Comparison of ENCODE assay signal across 8 mouse cellular contexts in genomic region chr7:141562421-141562851, GRCm38 (mm10). TPM values are rescaled to one million over a fixed set of nuclear protein-coding genes. Genes with fewer than 3 reads are reported as not detected.
DNase-seq lines count a peak whose midpoint lies in the region; ATAC-seq and TF ChIP-seq lines count a peak whose summit lies in the region.

No protein-coding gene starts in this region.

- under 1% methylated on average over 32 of the region's 33 CpGs for WGBS in intestine, postnatal 0 days

- peak overlapping the region; percentile 94 for H3K9ac ChIP-seq in intestine, postnatal 0 days (ENCODE audit: low read depth, low read length)

- TF ChIP-seq POLR2A in myocyte (IDR thresholded peaks at IDR 0.05; ENCODE audit: insufficient read length, low read depth): no peak

- intact Hi-C loops in gastrocnemius, adult 2 months (cut with DNase I): loop anchor here (1.0 kb wide), 1 partner anchor 22 kb away; no protein-coding TSS in a partner anchor

- no peaks in the 10 kb centered on the region for H3K9me3 ChIP-seq in intestine, postnatal 0 days (ENCODE audit: control insufficient read depth)

- H3K36me3 ChIP-seq in intestine, postnatal 0 days (ENCODE audit: control insufficient read depth, insufficient read depth): no peaks in the 10 kb centered on the region
- H3K36me3 ChIP-seq in myocyte (ENCODE audit: control insufficient read depth, insufficient read depth): no peaks in the 10 kb centered on the region

- peak overlapping the region; percentile 93 for H3K27ac ChIP-seq in gastrocnemius, adult 2 months
- peak overlapping the region; percentile 88 for H3K27ac ChIP-seq in intestine, postnatal 0 days (ENCODE audit: low read depth, low read length)

- TF ChIP-seq CTCF in gastrocnemius, adult 2 months (IDR thresholded peaks at IDR 0.05): no peak
- TF ChIP-seq CTCF in intestine, postnatal 0 days (IDR thresholded peaks at IDR 0.05; ENCODE audit: low read depth): no peak

- no peaks in the 10 kb centered on the region for H3K27me3 ChIP-seq in intestine, postnatal 0 days (replicated peaks; ENCODE audit: control insufficient read depth, insufficient read depth, low read length)
- H3K27me3 ChIP-seq in myocyte (ENCODE audit: control insufficient read depth, insufficient read depth, insufficient read length): no peaks in the 10 kb centered on the region

- no peak for DNase-seq in gastrocnemius, adult 2 months
- no peak for DNase-seq in gastrocnemius, adult 18-20 months (ENCODE audit: low spot score)
- DNase-seq in urinary bladder, postnatal 25 days (ENCODE audit: low spot score): peak; percentile 20
- no peak for DNase-seq in urinary bladder, adult 18-20 months (ENCODE audit: low spot score in 2 of 2)
- no peak for DNase-seq in testis, postnatal 10 days (ENCODE audit: low spot score)
- no peak for DNase-seq in adrenal gland, postnatal 10 days

- H3K4me3 ChIP-seq in gastrocnemius, adult 2 months: peak overlapping the region; percentile 100
- peak overlapping the region; percentile 98 for H3K4me3 ChIP-seq in intestine, postnatal 0 days (ENCODE audit: low read depth, low read length)
- H3K4me3 ChIP-seq in myocyte: peak overlapping the region; percentile 79

- H3K4me2 ChIP-seq in intestine, postnatal 0 days (replicated peaks; ENCODE audit: low read depth): peak overlapping the region; percentile 90
- peak overlapping the region; percentile 89 for H3K4me2 ChIP-seq in myocyte (ENCODE audit: low read depth)

- peaks cover 3% of the 10 kb centered on the region; the same call in 1 of the 2 replicates for H3K4me1 ChIP-seq in intestine, postnatal 0 days (replicated peaks; ENCODE audit: control insufficient read depth, insufficient read depth, low read length)

- peak overlapping the region; percentile 83 for H3ac ChIP-seq in myocyte (ENCODE audit: control insufficient read depth, insufficient read length)

- H3K79me2 ChIP-seq in myocyte (ENCODE audit: control insufficient read depth, insufficient read depth): peaks cover 42% of the 10 kb centered on the region

- peak; percentile 23 for ATAC-seq in intestine, postnatal 0 days

TF ChIP-seq in myocyte, 11 proteins besides CTCF, POLR2A, EP300 and RAD21:
- TF ChIP-seq MYOG (IDR thresholded peaks at IDR 0.05; ENCODE audit: control insufficient read depth in 1 of 3, insufficient read depth in 1 of 3, insufficient read length in 2 of 3, low read depth in 2 of 3): no peak
- no peak for TF ChIP-seq E2F4 (IDR thresholded peaks at IDR 0.05; ENCODE audit: insufficient read depth)
- TF ChIP-seq SRF (IDR thresholded peaks at IDR 0.05; ENCODE audit: control insufficient read depth, insufficient read length, low read depth): no peak
- TF ChIP-seq POLR2AphosphoS2 (IDR thresholded peaks at IDR 0.05; ENCODE audit: insufficient read length, low read depth): no peak
- no peak for TF ChIP-seq TCF3 (IDR thresholded peaks at IDR 0.05; ENCODE audit: insufficient read length, low read depth)
- no peak for TF ChIP-seq MYOD1 (IDR thresholded peaks at IDR 0.05; ENCODE audit: control insufficient read depth in 1 of 3, insufficient read length in 2 of 3, low read depth in 2 of 3)
- TF ChIP-seq REST (IDR thresholded peaks at IDR 0.05; ENCODE audit: insufficient read depth, insufficient read length): no peak
- no peak for TF ChIP-seq USF1 (IDR thresholded peaks at IDR 0.05; ENCODE audit: low read depth)
- no peak for TF ChIP-seq MAX (IDR thresholded peaks at IDR 0.05; ENCODE audit: low read depth)
- no peak for TF ChIP-seq CEBPB (IDR thresholded peaks at IDR 0.05; ENCODE audit: insufficient read depth, poor library complexity, severe bottlenecking)
- no peak for TF ChIP-seq TCF12 (IDR thresholded peaks at IDR 0.05; ENCODE audit: insufficient read depth, poor library complexity, severe bottlenecking)

RNA-seq across cellular contexts. Expression of gene Ap2a2, which starts 0.5 kb away (rescaled TPM):
- 10 to 100 TPM; 52.2 to 52.9 TPM for total RNA-seq in gastrocnemius, adult 2 months (2021)
- 10 to 100 TPM; 51.7 to 56.6 TPM for total RNA-seq in gastrocnemius, adult 18-20 months (2021)
- polyA plus RNA-seq in intestine, postnatal 0 days (2015; fragmentation: Nextera tagmentation; extraction: Ambion mirVana): 69.7 and 76.6 TPM in 2 replicates
- 89.2 TPM for polyA plus RNA-seq in myocyte (2012; fragmentation: generic; extraction: Trizol)
- total RNA-seq in adrenal gland, postnatal 10 days (2021): 10 to 100 TPM; 68.5 to 70.2 TPM

RNA-seq across cellular contexts. Expression of gene Chid1, which starts 22.8 kb away (rescaled TPM):
- total RNA-seq in gastrocnemius, adult 2 months (2021): 10 to 100 TPM; 11.5 to 21.6 TPM
- 10 to 100 TPM; 11.2 to 13.1 TPM for total RNA-seq in gastrocnemius, adult 18-20 months (2021)
- polyA plus RNA-seq in intestine, postnatal 0 days (2015; fragmentation: Nextera tagmentation; extraction: Ambion mirVana): 20.5 and 23.8 TPM in 2 replicates
- 51.3 TPM for polyA plus RNA-seq in myocyte (2012; fragmentation: generic; extraction: Trizol)
- total RNA-seq in adrenal gland, postnatal 10 days (2021): 10 to 100 TPM; 45.6 to 54.2 TPM
